Mouse (Mus musculus): ENCODE measurements around the gene Tysnd1.

- TF ChIP-seq POLR2A (IDR thresholded peaks at IDR 0.05; ENCODE audit: extremely low read depth, insufficient read depth, low read length) (no peak), CTCF (IDR thresholded peaks at IDR 0.05; ENCODE audit: extremely low read depth, insufficient read depth, low read length) (no peak)
Measured at GRCm38 (mm10) chr10:61669896-61670295, 25.4 kb upstream of the Tysnd1 start.
